Mouse (Mus musculus) embryonic facial prominence, embryonic 14.5 days (tissue): ENCODE results near the gene Acoxl. TPM values are rescaled to one million over a fixed set of nuclear protein-coding genes. Genes with fewer than 3 reads are reported as not detected.
A peak's percentile ranks its signal among the peaks of the same experiment; 100 is the strongest.

ENCODE experiments used
- ATAC-seq: fragments of 200-750 bp; cut with Nextera tagmentation; 2 replicates; pipeline ENCODE4 v1.8.0; 2017; ENCODE audit warnings: low read depth, moderate number of reproducible peaks, moderate TSS enrichment
- DNase-seq: peaks from one replicate; pipeline ENCODE4 v3.0.0-alpha.2; 2015; ENCODE audit warnings: low spot score
- H3K27ac ChIP-seq: fragments of 300-500 bp; sonication (generic); replicated peaks from 2 replicates; pipeline ENCODE4 v1.5.1; 2014; ENCODE audit warnings: low read depth, mild to moderate bottlenecking, low read length, moderate library complexity
- H3K27me3 ChIP-seq: fragments of 300-500 bp; sonication (generic); replicated peaks from 2 replicates; pipeline ENCODE4 v1.6.1; 2014; ENCODE audit warnings: low read length; ENCODE audit not compliant: control insufficient read depth, insufficient read depth
- H3K36me3 ChIP-seq: fragments of 300-500 bp; sonication (generic); 2 replicates; pipeline ENCODE4 v1.6.1; 2014; ENCODE audit warnings: low read length, mixed read lengths; ENCODE audit not compliant: control insufficient read depth, insufficient read depth
- H3K4me1 ChIP-seq: fragments of 300-500 bp; sonication (generic); 2 replicates; pipeline ENCODE4 v1.6.1; 2014; ENCODE audit warnings: antibody characterized with exemption, low read length; ENCODE audit not compliant: control insufficient read depth, insufficient read depth
- H3K4me2 ChIP-seq: fragments of 300-500 bp; sonication (generic); 2 replicates; pipeline ENCODE4 v1.6.1; 2014; ENCODE audit warnings: low read depth, mild to moderate bottlenecking, low read length, moderate library complexity, mixed read lengths
- H3K4me3 ChIP-seq: fragments of 300-500 bp; sonication (generic); 2 replicates; pipeline ENCODE4 v1.5.1; 2014; ENCODE audit warnings: low read depth, mild to moderate bottlenecking, low read length
- H3K9ac ChIP-seq: fragments of 300-500 bp; sonication (generic); 2 replicates; pipeline ENCODE4 v1.6.1; 2014; ENCODE audit warnings: low read depth, mild to moderate bottlenecking, low read length, moderate library complexity, mixed read lengths
- H3K9me3 ChIP-seq: fragments of 300-500 bp; sonication (generic); 2 replicates; pipeline ENCODE4 v1.6.1; 2016; ENCODE audit warnings: low read length; ENCODE audit not compliant: control insufficient read depth
- WGBS: fragments of 180-500 bp; shearing (Covaris S2); extraction: QIAGEN DNeasy Blood & Tissue Kit; methylation state at CpG from one replicate; pipeline ENCODE4 v1.1.7; 2014; 5-methylcytosine and 5-hydroxymethylcytosine counted together
- polyA plus RNA-seq: library from polyadenylated mRNA; unstranded; fragments of >200 nt; fragmentation: Nextera tagmentation; extraction: Ambion mirVana; gene quantifications from 2 replicates; pipeline ENCODE4 v1.2.1, GENCODE M21; 2014

The Acoxl gene
- polyA plus RNA-seq, 1 experiment from 2014 or later: 0.24 TPM

- H3K27ac ChIP-seq: no peak overlapping the region
- H3K4me2 ChIP-seq: no peak overlapping the region
- no peaks in the 10 kb centered on the region for H3K9me3 ChIP-seq
- peak; percentile 82 for DNase-seq
- H3K4me3 ChIP-seq: no peak overlapping the region
- H3K36me3 ChIP-seq: no peaks in the 10 kb centered on the region
- H3K27me3 ChIP-seq: 0 out of 2 replicates have a peak, but pooled peaks cover 7% of the 10 kb centered on the region
- 7% methylated on average over 5 of the region's 6 CpGs for WGBS
- H3K4me1 ChIP-seq: no peaks in the 10 kb centered on the region
- no peak overlapping the region for H3K9ac ChIP-seq
- ATAC-seq: peak; percentile 50; the same call in 1 of the 2 replicates
Observed at GRCm38 (mm10) chr2:127889432-127889831, 50.8 kb downstream of the Acoxl start.

GRCm38 (mm10) chr2:127889979-127890378 lies 51.3 kb downstream of the Acoxl start:
- Histone ChIP-seq H3K4me1 (no peaks in the 10 kb centered on the region), H3K27ac (no peak overlapping the region), H3K27me3 (0 out of 2 replicates have a peak, but pooled peaks cover 7% of the 10 kb centered on the region), H3K9ac (no peak overlapping the region), H3K4me2 (no peak overlapping the region), H3K36me3 (no peaks in the 10 kb centered on the region), H3K4me3 (no peak overlapping the region), H3K9me3 (no peaks in the 10 kb centered on the region)
- WGBS: 90% methylated on average over 5 of the region's 5 CpGs
- DNase-seq: no peak
- no peak for ATAC-seq

GRCm38 (mm10) chr2:127890526-127890925 lies 51.9 kb downstream of the Acoxl start:
- no peaks in the 10 kb centered on the region for H3K9me3 ChIP-seq
- DNase-seq: peak; percentile 54
- no peak overlapping the region for H3K4me2 ChIP-seq
- 0 out of 2 replicates have a peak, but pooled peaks cover 7% of the 10 kb centered on the region for H3K27me3 ChIP-seq
- H3K4me3 ChIP-seq: no peak overlapping the region
- no peak overlapping the region for H3K9ac ChIP-seq
- no peak overlapping the region for H3K27ac ChIP-seq
- no peaks in the 10 kb centered on the region for H3K4me1 ChIP-seq
- 61% methylated on average over 8 of the region's 8 CpGs for WGBS
- no peaks in the 10 kb centered on the region for H3K36me3 ChIP-seq
- no peak for ATAC-seq

GRCm38 (mm10) chr2:127891056-127891455 lies 52.4 kb downstream of the Acoxl start:
- H3K27ac ChIP-seq: no peak overlapping the region

GRCm38 (mm10) chr2:127894890-127895289 lies 56.2 kb downstream of the Acoxl start:
- Histone ChIP-seq H3K27me3 (no peaks in the 10 kb centered on the region), H3K27ac (no peak overlapping the region), H3K4me2 (no peak overlapping the region), H3K9me3 (0 out of 2 replicates have a peak, but pooled peaks cover 5% of the 10 kb centered on the region), H3K4me3 (no peak overlapping the region), H3K9ac (no peak overlapping the region), H3K4me1 (no peaks in the 10 kb centered on the region), H3K36me3 (no peaks in the 10 kb centered on the region)
- no peak for DNase-seq
- WGBS: 30% methylated on average over 6 of the region's 6 CpGs
- no peak for ATAC-seq

More at GRCm38 (mm10) chr2:127891056-127891455, 52.4 kb downstream of the Acoxl start:
- Histone ChIP-seq H3K27me3 (0 out of 2 replicates have a peak, but pooled peaks cover 7% of the 10 kb centered on the region), H3K36me3 (no peaks in the 10 kb centered on the region), H3K9me3 (no peaks in the 10 kb centered on the region), H3K4me1 (no peaks in the 10 kb centered on the region), H3K9ac (no peak overlapping the region), H3K4me3 (no peak overlapping the region), H3K4me2 (no peak overlapping the region)
- 82% methylated on average over 3 of the region's 3 CpGs for WGBS
- ATAC-seq (no peak), DNase-seq (no peak)

- ATAC-seq: no peak
- 70% methylated on average over 5 of the region's 5 CpGs for WGBS
Observed at GRCm38 (mm10) chr2:127897718-127898117, 59.0 kb downstream of the Acoxl start.

GRCm38 (mm10) chr2:127904918-127905317 lies 66.2 kb downstream of the Acoxl start:
- Histone ChIP-seq H3K36me3 (no peaks in the 10 kb centered on the region), H3K27me3 (0 out of 2 replicates have a peak, but pooled peaks cover 12% of the 10 kb centered on the region), H3K4me1 (peaks cover 19% of the 10 kb centered on the region), H3K4me2 (no peak overlapping the region), H3K4me3 (no peak overlapping the region), H3K27ac (no peak overlapping the region), H3K9me3 (no peaks in the 10 kb centered on the region), H3K9ac (no peak overlapping the region)
- DNase-seq (no peak), ATAC-seq (no peak)
- WGBS: 81% methylated on average over 10 of the region's 10 CpGs

More at GRCm38 (mm10) chr2:127897718-127898117, 59.0 kb downstream of the Acoxl start:
- Histone ChIP-seq H3K4me1 (no peaks in the 10 kb centered on the region), H3K4me3 (no peak overlapping the region), H3K9ac (no peak overlapping the region), H3K27me3 (no peaks in the 10 kb centered on the region), H3K27ac (no peak overlapping the region), H3K4me2 (no peak overlapping the region), H3K9me3 (0 out of 2 replicates have a peak, but pooled peaks cover 5% of the 10 kb centered on the region), H3K36me3 (no peaks in the 10 kb centered on the region)
- DNase-seq: no peak

- peaks cover 19% of the 10 kb centered on the region for H3K4me1 ChIP-seq
- DNase-seq: peak; percentile 87
- H3K9me3 ChIP-seq: no peaks in the 10 kb centered on the region
- H3K27me3 ChIP-seq: 0 out of 2 replicates have a peak, but pooled peaks cover 17% of the 10 kb centered on the region
- WGBS: 24% methylated on average over 6 of the region's 6 CpGs
- no peaks in the 10 kb centered on the region for H3K36me3 ChIP-seq
- no peak overlapping the region for H3K4me3 ChIP-seq
- ATAC-seq: peak; percentile 68; the same call in 1 of the 2 replicates
- H3K27ac ChIP-seq: 0 out of 2 replicates have a peak overlapping the region, but pooled peaks have one; percentile 25
- H3K9ac ChIP-seq: no peak overlapping the region
- no peak overlapping the region for H3K4me2 ChIP-seq
Observed at GRCm38 (mm10) chr2:127906973-127907678, 68.5 kb downstream of the Acoxl start.
